Mouse (Mus musculus) left cerebral cortex, adult 8-10 months (tissue): ENCODE results near the gene Mtss1l. TPM values are rescaled to one million over a fixed set of nuclear protein-coding genes. Genes with fewer than 3 reads are reported as not detected.

ENCODE experiments used
- DNase-seq, 2 experiments: peaks; one replicate each; pipeline ENCODE4 v3.0.0; 2022; ENCODE audit warnings: low spot score in 2 of 2
- total RNA-seq, 4 experiments: library from RNA; stranded (reverse); gene quantifications; 2 replicates each; pipeline ENCODE4 v1.2.4; 2022

Mtss1l gene
- total RNA-seq, 4 experiments from 2014 or later: 206 to 236 (median 215) TPM

- DNase-seq: no peak
Observed at GRCm38 (mm10) chr8:110706288-110706870, 14.9 kb upstream of the Mtss1l start.

- no peak for DNase-seq
Observed at GRCm38 (mm10) chr8:110708429-110708828, 12.8 kb upstream of the Mtss1l start.

GRCm38 (mm10) chr8:110710593-110710992 is 10.7 kb upstream of the Mtss1l start:
- no peak for DNase-seq

- DNase-seq: no peak
Observed at GRCm38 (mm10) chr8:110711271-110711934, 9.9 kb upstream of the Mtss1l start.

- no peak for DNase-seq
Observed at GRCm38 (mm10) chr8:110713073-110713472, 8.2 kb upstream of the Mtss1l start.

- no peak for DNase-seq
Observed at GRCm38 (mm10) chr8:110714827-110715519, 6.3 kb upstream of the Mtss1l start.

- peak in 1 of 2 experiments; percentile 86 for DNase-seq
Observed at GRCm38 (mm10) chr8:110716075-110716474, 5.2 kb upstream of the Mtss1l start.

- DNase-seq: no peak
Observed at GRCm38 (mm10) chr8:110717131-110717530, 4.1 kb upstream of the Mtss1l start.

- no peak for DNase-seq
Observed at GRCm38 (mm10) chr8:110718209-110718968, 2.9 kb upstream of the Mtss1l start.

GRCm38 (mm10) chr8:110718969-110719670 is 2.2 kb upstream of the Mtss1l start:
- DNase-seq: peak in 1 of 2 experiments; percentile 67

- no peak for DNase-seq
Observed at GRCm38 (mm10) chr8:110719898-110720653, 1.2 kb upstream of the Mtss1l start.

GRCm38 (mm10) chr8:110721606-110722413 is 534 bp downstream of the Mtss1l start:
- no peak for DNase-seq

GRCm38 (mm10) chr8:110722414-110723011 is 1.2 kb downstream of the Mtss1l start:
- no peak for DNase-seq

- DNase-seq: no peak
Observed at GRCm38 (mm10) chr8:110724493-110724892, 3.2 kb downstream of the Mtss1l start.

- DNase-seq: peak in 1 of 2 experiments; percentile 81
Observed at GRCm38 (mm10) chr8:110725084-110725838, 4.0 kb downstream of the Mtss1l start.

GRCm38 (mm10) chr8:110726893-110727292 is 5.6 kb downstream of the Mtss1l start:
- DNase-seq: no peak

- no peak for DNase-seq
Observed at GRCm38 (mm10) chr8:110731346-110731859, 10.1 kb downstream of the Mtss1l start.

GRCm38 (mm10) chr8:110733036-110733435 is 11.8 kb downstream of the Mtss1l start:
- DNase-seq: no peak
